Mouse (Mus musculus) olfactory bulb, adult 2 months (tissue): ENCODE data around the gene Galnt18.

Experiments
- CTCF ChIP-seq: fragments of 200-500 bp; IDR thresholded peaks from 2 replicates; pipeline ENCODE4 v1.5.1; 2012; ENCODE audit warnings: low read depth, mild to moderate bottlenecking, low read length, moderate library complexity; ENCODE audit not compliant: insufficient read depth
- POLR2A ChIP-seq: fragments of 200-500 bp; IDR thresholded peaks from 2 replicates; pipeline ENCODE4 v1.6.1; 2012; ENCODE audit warnings: mild to moderate bottlenecking, low read depth, low read length, moderate library complexity; ENCODE audit not compliant: insufficient read depth

DNA sequence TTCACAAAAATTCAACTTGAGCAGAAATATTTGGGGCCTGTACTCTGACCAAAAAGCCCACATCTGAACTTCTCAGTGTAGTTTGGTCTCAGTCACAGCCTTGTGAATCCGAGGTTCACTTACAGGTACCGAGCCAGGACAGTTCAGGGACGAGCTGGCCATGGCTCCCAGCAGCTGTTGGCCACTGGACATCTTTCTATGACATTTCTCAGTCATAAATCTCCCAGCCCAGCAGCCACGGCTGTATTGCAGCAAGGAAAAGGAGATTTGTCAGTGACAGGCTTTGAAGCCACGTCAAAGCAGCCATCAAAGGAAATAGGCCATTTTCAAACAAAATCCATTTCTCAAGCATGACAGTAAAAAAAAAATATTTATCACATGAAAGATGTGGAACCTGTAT, 154.0 kb downstream of the Galnt18 start:
- TF ChIP-seq POLR2A (no peak), CTCF (no peak)
